Mouse (Mus musculus): Measurements from ENCODE around the gene Herc2. TPM values are rescaled to one million over a fixed set of nuclear protein-coding genes. Genes with fewer than 3 reads are reported as not detected.

Herc2 gene
- total and polyA plus RNA-seq, 3 experiments, result 4.0 to 51.5 (median 39.1) TPM

- Histone ChIP-seq H3K27me3 (ENCODE audit: insufficient read depth, low read length) (no peaks in the 10 kb centered on the region), H3K4me3 (ENCODE audit: low read depth, low read length) (no peak overlapping the region), H3K36me3 (replicated peaks) (peaks cover 86% of the 10 kb centered on the region), H3K4me1 (ENCODE audit: insufficient read depth, low read depth, low read length) (no peaks in the 10 kb centered on the region), H3K9me3 (replicated peaks) (no peaks in the 10 kb centered on the region)
- DNase-seq (ENCODE audit: low spot score) (no peak), ATAC-seq (ENCODE audit: extremely low read depth, insufficient number of reproducible peaks, low FRiP score, poor library complexity, severe bottlenecking) (no peak)
- TF ChIP-seq POLR2AphosphoS5 (IDR thresholded peaks at IDR 0.05; ENCODE audit: insufficient replicate concordance, low read depth, low read length) (no peak), GATA1 (IDR thresholded peaks at IDR 0.05; ENCODE audit: borderline replicate concordance, low read length) (no peak), GATA2 (IDR thresholded peaks at IDR 0.05; ENCODE audit: borderline replicate concordance, low read depth, low read length) (no peak), CTCF (IDR thresholded peaks at IDR 0.05; ENCODE audit: low read depth, low read length) (no peak), TAL1 (conservative IDR thresholded peaks at IDR 0.05; ENCODE audit: low read depth, low read length) (no peak)
These were observed 154.9 kb downstream of the Herc2 start for GRCm38 (mm10) chr7:56204877-56205276.

DNA sequence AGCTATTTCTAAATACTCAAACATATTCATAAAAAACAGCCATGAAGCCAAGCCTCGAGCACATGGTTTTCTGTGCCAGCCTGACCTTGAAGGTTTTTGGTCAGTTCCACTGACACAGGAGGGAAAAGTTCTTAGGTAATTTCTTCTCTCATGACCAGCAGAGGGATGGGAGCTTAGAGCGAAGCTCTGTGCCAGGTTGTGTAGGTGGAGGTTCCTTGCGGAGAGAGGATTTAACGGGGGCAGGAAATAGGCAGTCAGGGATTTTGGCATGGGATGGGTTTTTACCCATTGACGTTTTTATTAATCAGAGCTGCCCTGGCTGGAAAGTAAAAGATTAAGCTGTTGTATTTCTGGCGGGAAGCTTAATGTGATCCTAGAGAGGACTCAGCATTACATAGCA, 170.8 kb downstream of the Herc2 start:
- H3K36me3 ChIP-seq (replicated peaks), result peaks cover 81% of the 10 kb centered on the region
- H3K4me1 ChIP-seq (ENCODE audit: insufficient read depth, low read depth, low read length), result no peaks in the 10 kb centered on the region
- TF ChIP-seq GATA1 (IDR thresholded peaks at IDR 0.05; ENCODE audit: borderline replicate concordance, low read length), result no peak
- no peak for TF ChIP-seq GATA2 (IDR thresholded peaks at IDR 0.05; ENCODE audit: borderline replicate concordance, low read depth, low read length)
- no peak for TF ChIP-seq POLR2AphosphoS5 (IDR thresholded peaks at IDR 0.05; ENCODE audit: insufficient replicate concordance, low read depth, low read length)
- TF ChIP-seq TAL1 (conservative IDR thresholded peaks at IDR 0.05; ENCODE audit: low read depth, low read length), result no peak
- TF ChIP-seq CTCF (IDR thresholded peaks at IDR 0.05; ENCODE audit: low read depth, low read length), result no peak
- ATAC-seq (ENCODE audit: extremely low read depth, insufficient number of reproducible peaks, low FRiP score, poor library complexity, severe bottlenecking) (no peak), DNase-seq (ENCODE audit: low spot score) (no peak)
- no peak overlapping the region for H3K4me3 ChIP-seq (ENCODE audit: low read depth, low read length)
- no peaks in the 10 kb centered on the region for H3K27me3 ChIP-seq (ENCODE audit: insufficient read depth, low read length)
- H3K9me3 ChIP-seq (replicated peaks), result no peaks in the 10 kb centered on the region

DNA sequence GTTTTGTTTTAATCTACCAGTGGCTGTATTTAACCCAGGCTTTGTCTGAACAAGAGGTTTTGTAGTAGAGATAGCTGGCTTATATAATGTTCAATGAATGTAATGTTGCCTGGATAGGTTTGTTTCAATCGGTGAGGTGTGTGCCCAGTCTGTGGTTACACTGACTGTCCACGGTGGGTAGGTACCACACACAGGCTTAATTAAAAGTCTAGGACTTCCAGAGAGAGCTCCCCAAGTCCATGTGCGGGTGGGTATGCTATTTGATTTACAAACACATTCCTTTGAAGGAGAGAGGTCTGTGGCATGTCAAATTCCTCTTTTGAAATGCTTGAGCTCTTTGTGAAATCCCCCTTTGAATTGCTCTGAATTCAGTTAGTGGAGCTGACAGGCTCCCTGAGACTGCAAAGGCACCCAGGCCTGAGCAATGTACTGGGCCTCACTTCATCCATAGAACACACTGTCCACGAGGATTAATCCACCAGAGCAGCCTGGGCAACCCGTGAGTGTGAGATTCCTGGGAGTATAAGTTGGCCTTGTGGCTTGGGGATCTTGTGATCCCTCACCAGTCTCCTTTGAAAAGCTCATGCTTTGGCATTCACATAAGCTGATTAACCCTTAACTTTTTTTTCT, 185.9 kb downstream of the Herc2 start:
- Histone ChIP-seq H3K27me3 (ENCODE audit: insufficient read depth, low read length) (peaks cover 5% of the 10 kb centered on the region; the same call in 1 of the 2 replicates), H3K4me3 (ENCODE audit: low read depth, low read length) (no peak overlapping the region), H3K9me3 (replicated peaks) (no peaks in the 10 kb centered on the region), H3K36me3 (replicated peaks) (peaks cover 14% of the 10 kb centered on the region), H3K4me1 (ENCODE audit: insufficient read depth, low read depth, low read length) (no peaks in the 10 kb centered on the region; the same call in 1 of the 2 replicates)
- DNase-seq (ENCODE audit: low spot score) (no peak), ATAC-seq (ENCODE audit: extremely low read depth, insufficient number of reproducible peaks, low FRiP score, poor library complexity, severe bottlenecking) (no peak)
- TF ChIP-seq CTCF (IDR thresholded peaks at IDR 0.05; ENCODE audit: low read depth, low read length) (no peak), GATA1 (IDR thresholded peaks at IDR 0.05; ENCODE audit: borderline replicate concordance, low read length) (no peak), TAL1 (conservative IDR thresholded peaks at IDR 0.05; ENCODE audit: low read depth, low read length) (no peak), POLR2AphosphoS5 (IDR thresholded peaks at IDR 0.05; ENCODE audit: insufficient replicate concordance, low read depth, low read length) (no peak), GATA2 (IDR thresholded peaks at IDR 0.05; ENCODE audit: borderline replicate concordance, low read depth, low read length) (no peak)

- ATAC-seq (ENCODE audit: extremely low read depth, insufficient number of reproducible peaks, low FRiP score, poor library complexity, severe bottlenecking) (no peak), DNase-seq (ENCODE audit: low spot score) (no peak)
- TF ChIP-seq POLR2AphosphoS5 (IDR thresholded peaks at IDR 0.05; ENCODE audit: insufficient replicate concordance, low read depth, low read length), result no peak
- H3K27me3 ChIP-seq (ENCODE audit: insufficient read depth, low read length), result peaks cover 5% of the 10 kb centered on the region; the same call in 1 of the 2 replicates
- H3K36me3 ChIP-seq (replicated peaks), result peaks cover 10% of the 10 kb centered on the region
- H3K9me3 ChIP-seq (replicated peaks), result no peaks in the 10 kb centered on the region
- H3K4me3 ChIP-seq (ENCODE audit: low read depth, low read length), result no peak overlapping the region
- H3K4me1 ChIP-seq (ENCODE audit: insufficient read depth, low read depth, low read length), result no peaks in the 10 kb centered on the region; the same call in 1 of the 2 replicates
These were observed 186.6 kb downstream of the Herc2 start for GRCm38 (mm10) chr7:56236617-56237016.

DNA sequence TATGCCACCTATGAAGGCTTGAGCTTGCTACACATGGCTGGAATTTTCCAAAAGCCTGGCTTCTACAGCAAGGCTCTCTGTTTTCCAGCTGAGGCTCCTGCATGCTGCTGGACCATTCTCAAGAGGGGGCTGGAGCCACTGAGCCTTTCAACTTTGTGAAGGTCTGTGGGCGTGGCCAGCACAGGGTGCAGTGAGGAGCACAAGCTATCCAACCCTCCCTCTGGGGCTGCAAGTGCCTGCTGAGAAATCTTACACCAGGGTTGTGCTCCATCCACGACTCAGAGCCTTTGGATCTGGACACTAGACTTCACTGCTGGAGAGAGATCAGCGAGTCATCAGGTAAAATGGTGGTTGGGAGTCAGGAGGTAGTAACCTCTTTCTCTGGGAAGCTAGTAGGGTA, 189.5 kb downstream of the Herc2 start, which contains the start of gene Oca2:
Oca2 (plus strand) TSS at position 218 of the 400 bp plus-strand sequence.
- H3K4me3 ChIP-seq (ENCODE audit: low read depth, low read length), result no peak within 1 kb of the TSS
- ATAC-seq (ENCODE audit: extremely low read depth, insufficient number of reproducible peaks, low FRiP score, poor library complexity, severe bottlenecking), result no peak
- DNase-seq (ENCODE audit: low spot score), result no peak
- H3K9me3 ChIP-seq (replicated peaks), result no peaks in the 10 kb centered on the region
- H3K4me1 ChIP-seq (ENCODE audit: insufficient read depth, low read depth, low read length), result no peaks in the 10 kb centered on the region; the same call in 1 of the 2 replicates
- no peaks in the 10 kb centered on the region for H3K36me3 ChIP-seq (replicated peaks)
- TF ChIP-seq GATA2 (IDR thresholded peaks at IDR 0.05; ENCODE audit: borderline replicate concordance, low read depth, low read length) (no peak), CTCF (IDR thresholded peaks at IDR 0.05; ENCODE audit: low read depth, low read length) (no peak), TAL1 (conservative IDR thresholded peaks at IDR 0.05; ENCODE audit: low read depth, low read length) (no peak), POLR2AphosphoS5 (IDR thresholded peaks at IDR 0.05; ENCODE audit: insufficient replicate concordance, low read depth, low read length) (no peak), GATA1 (IDR thresholded peaks at IDR 0.05; ENCODE audit: borderline replicate concordance, low read length) (no peak)
- H3K27me3 ChIP-seq (ENCODE audit: insufficient read depth, low read length), result peaks cover 10% of the 10 kb centered on the region; the same call in 1 of the 2 replicates

- H3K4me3 ChIP-seq (ENCODE audit: low read depth, low read length), result no peak overlapping the region
- TF ChIP-seq POLR2AphosphoS5 (IDR thresholded peaks at IDR 0.05; ENCODE audit: insufficient replicate concordance, low read depth, low read length) (no peak), GATA2 (IDR thresholded peaks at IDR 0.05; ENCODE audit: borderline replicate concordance, low read depth, low read length) (no peak), TAL1 (conservative IDR thresholded peaks at IDR 0.05; ENCODE audit: low read depth, low read length) (no peak), GATA1 (IDR thresholded peaks at IDR 0.05; ENCODE audit: borderline replicate concordance, low read length) (no peak), CTCF (IDR thresholded peaks at IDR 0.05; ENCODE audit: low read depth, low read length) (no peak)
- no peaks in the 10 kb centered on the region for H3K4me1 ChIP-seq (ENCODE audit: insufficient read depth, low read depth, low read length)
- peaks cover 6% of the 10 kb centered on the region for H3K27me3 ChIP-seq (ENCODE audit: insufficient read depth, low read length)
- no peak for DNase-seq (ENCODE audit: low spot score)
- no peaks in the 10 kb centered on the region for H3K9me3 ChIP-seq (replicated peaks)
- H3K36me3 ChIP-seq (replicated peaks), result no peaks in the 10 kb centered on the region
- no peak for ATAC-seq (ENCODE audit: extremely low read depth, insufficient number of reproducible peaks, low FRiP score, poor library complexity, severe bottlenecking)
These were observed 204.6 kb downstream of the Herc2 start for GRCm38 (mm10) chr7:56254568-56254967.
